Mouse (Mus musculus) MN1 (cell line): Measurements from ENCODE around the gene Tcf19.

Source experiments
- DNase-seq: peaks from one replicate; pipeline ENCODE4 v3.0.0-alpha.2; 2016; ENCODE audit warnings: low spot score

Tcf19 gene

GRCm38 (mm10) chr17:35516652-35517500, at the start of gene Tcf19, which contains the start of gene Cchcr1:
Gene Tcf19 (minus strand): TSS chr17:35516824.
Gene Cchcr1 (plus strand): TSS chr17:35517100.
- peak; percentile 98 for DNase-seq

DNA sequence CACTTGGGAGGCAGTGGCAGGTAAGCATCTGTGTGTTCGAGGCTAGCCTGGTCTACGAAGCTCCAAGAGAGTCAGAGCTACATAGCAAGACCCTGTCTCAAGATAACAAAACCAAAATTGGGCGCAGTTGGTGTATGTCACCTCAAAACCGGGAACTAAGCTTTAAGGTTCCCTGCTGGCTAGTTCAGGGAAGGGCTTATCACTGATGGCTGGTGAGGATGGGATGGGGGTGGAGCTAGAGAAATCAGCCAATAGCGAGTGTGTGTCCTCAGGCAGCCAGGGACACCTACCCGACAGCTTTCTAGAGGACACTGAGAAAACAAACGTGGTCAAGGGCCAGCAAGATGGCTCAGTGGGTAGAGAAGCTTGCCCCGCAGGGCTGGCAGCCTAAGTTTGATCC, 41.6 kb upstream of the Tcf19 start:
- no peak for DNase-seq

- peak; percentile 83 for DNase-seq
Observed at GRCm38 (mm10) chr17:35557351-35557750, 40.7 kb upstream of the Tcf19 start.

GRCm38 (mm10) chr17:35556812-35557211, 40.2 kb upstream of the Tcf19 start:
- DNase-seq = peak; percentile 85

DNA sequence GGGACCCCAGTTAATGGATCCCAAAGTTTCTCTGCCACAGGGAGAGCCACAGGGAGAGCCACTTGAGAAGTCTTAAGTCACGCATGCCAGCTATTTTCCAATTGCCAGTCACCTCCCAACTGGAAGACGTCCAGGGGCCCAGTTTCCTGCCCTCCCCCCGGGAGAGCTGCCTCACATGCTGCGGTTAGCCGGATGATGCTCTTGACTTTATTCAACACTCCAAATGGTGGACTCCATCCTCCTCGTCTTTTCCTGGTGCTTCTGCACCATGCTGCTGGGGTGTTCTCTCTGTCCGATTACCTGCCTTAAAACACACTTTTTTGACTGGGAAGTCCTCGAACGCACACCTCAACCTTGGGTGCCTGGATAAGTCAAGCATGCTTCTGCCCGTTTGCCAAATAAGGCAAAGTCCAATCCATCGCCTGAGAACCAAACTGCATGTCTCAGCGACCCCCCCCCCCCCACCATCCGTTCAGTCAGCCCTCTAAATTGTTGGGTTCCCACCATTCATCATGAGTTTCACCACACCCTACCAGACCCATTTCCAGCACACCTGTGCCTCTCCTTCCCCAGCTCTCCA, 39.7 kb upstream of the Tcf19 start:
- DNase-seq = no peak

- DNase-seq = no peak
Observed at GRCm38 (mm10) chr17:35554761-35555397, 38.3 kb upstream of the Tcf19 start.

- no peak for DNase-seq
Observed at GRCm38 (mm10) chr17:35554321-35554720, 37.7 kb upstream of the Tcf19 start.

DNA sequence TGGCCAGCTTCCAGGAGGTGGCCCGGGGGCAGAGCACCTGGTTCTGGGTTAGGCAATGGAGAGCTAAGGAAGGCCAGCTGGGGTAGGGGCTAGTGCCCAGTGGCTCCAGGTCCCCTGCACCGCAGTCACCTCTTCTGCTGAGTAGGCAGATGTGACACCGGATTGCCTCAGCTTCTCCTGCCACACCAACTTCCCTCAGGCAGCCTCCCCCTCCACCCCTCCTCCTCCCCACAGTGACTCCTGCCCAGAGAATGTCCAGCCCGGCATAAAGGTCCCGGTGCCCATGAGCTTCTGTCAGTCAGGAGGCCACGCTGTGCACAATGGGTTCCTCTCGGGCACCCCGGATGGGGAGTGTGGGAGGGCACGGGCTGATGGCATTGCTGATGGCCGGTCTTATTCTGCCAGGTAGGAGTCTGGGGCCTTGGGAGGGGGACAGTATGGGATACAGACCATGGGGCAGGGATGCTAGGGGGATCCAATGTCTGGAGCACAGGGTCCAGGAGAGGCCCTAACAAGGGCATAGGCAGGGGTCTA, 35.3 kb upstream of the Tcf19 start, which contains the start of gene Cdsn:
Gene Cdsn, plus strand, starts transcription at position 248 of the 534 bp plus-strand sequence.
- DNase-seq = peak; percentile 73

GRCm38 (mm10) chr17:35550871-35551270, 34.2 kb upstream of the Tcf19 start:
- DNase-seq = no peak

- no peak for DNase-seq
Observed at GRCm38 (mm10) chr17:35550143-35550494, 33.5 kb upstream of the Tcf19 start.

GRCm38 (mm10) chr17:35549437-35550142, 33.0 kb upstream of the Tcf19 start:
- DNase-seq = peak; percentile 76

GRCm38 (mm10) chr17:35548636-35549035, 32.0 kb upstream of the Tcf19 start:
- DNase-seq = no peak

- DNase-seq = no peak
Observed at GRCm38 (mm10) chr17:35547465-35547864, 30.8 kb upstream of the Tcf19 start.

DNA sequence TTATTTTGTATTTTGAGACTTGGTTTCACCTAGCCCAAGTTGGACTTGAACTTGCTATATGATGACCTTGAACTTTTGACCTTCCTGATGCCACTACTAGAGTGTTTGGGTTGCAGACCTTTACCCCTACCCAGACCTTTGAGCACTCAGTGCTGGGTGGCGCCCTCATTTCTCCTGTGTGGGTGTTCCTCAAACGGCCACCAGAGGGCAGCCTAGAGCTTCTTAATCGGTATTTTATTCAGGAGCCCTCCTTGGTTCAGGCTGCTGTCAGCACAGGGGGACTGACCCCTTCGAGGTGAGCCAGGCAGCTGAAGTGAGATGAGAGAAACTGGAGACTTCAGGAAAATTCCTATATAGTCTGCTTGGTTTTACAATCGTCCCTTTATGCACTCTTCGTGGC, 28.1 kb upstream of the Tcf19 start:
- DNase-seq = peak; percentile 66

DNA sequence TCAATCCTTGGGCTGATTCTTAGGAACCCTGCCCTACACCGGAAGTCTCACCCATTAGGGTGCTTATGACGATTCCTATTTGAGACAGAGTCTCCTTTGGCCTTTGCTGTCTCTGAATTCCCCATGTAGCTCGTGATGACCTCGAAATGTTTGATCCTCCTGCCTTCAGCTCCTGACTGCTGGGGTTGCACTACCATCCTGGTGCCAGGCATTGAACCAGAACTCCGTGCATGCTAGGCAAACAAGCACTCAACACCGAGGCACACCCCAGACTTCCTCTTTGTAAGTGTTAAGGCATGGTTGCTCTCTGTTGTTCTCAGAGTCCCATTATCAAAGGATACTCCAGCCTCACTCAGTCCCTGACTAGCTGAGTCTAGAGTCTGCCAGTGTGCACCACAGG, 27.4 kb upstream of the Tcf19 start:
- no peak for DNase-seq

- DNase-seq = peak; percentile 57
Observed at GRCm38 (mm10) chr17:35543412-35543861, 26.8 kb upstream of the Tcf19 start.

DNA sequence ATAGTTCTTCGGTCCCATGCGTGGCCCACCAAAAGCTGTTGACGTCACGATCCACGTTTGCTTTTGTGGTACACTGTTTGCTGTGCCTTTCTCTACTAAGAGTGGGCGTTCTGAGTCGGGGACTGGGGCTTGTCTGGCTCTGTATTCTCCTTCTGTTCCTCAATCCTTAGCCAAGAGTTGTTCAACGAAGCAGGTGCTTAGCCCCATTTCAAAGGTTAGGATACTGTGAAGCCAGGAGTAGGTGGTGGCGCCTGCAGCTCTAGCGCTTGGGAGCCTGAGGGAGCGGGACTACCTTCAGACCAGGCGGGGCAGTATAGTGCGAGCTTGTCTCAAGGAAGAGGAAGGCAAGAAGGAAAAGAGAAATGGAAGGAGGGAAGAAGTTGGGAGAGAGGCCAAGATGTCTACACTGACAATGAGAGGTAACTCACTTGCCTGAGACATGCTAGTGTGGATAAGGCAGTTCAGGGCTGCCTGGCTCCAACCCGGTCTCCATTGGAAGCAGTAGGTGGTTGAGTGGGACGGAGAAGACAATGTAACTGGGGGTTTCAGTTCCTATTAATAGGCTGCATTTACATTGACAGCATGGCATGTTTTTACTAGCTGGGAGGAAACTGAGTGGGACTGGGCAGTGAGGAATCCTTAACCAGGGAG, 26.3 kb upstream of the Tcf19 start:
- DNase-seq = peak; percentile 65

GRCm38 (mm10) chr17:35539540-35539939, 22.9 kb upstream of the Tcf19 start:
- no peak for DNase-seq

DNA sequence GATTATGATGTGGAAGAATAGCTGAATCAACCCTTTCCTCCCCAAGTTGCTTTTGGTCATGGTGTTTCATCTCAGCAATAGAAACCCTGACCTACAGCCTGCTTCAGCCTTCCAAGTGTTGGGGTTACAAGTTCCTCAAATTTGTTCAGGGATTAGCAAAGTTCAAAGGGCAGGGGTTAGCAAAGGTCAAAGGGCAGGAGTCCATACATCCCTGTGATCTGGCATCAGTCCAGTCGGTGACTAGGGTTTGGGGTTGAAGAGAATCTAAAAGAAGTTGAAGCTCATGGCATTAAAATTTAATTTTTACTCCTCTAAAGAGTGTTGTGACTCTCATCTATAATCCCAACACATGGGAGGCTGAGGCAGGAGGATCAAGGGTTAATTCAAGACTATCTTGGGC, 21.9 kb upstream of the Tcf19 start:
- DNase-seq = no peak

DNA sequence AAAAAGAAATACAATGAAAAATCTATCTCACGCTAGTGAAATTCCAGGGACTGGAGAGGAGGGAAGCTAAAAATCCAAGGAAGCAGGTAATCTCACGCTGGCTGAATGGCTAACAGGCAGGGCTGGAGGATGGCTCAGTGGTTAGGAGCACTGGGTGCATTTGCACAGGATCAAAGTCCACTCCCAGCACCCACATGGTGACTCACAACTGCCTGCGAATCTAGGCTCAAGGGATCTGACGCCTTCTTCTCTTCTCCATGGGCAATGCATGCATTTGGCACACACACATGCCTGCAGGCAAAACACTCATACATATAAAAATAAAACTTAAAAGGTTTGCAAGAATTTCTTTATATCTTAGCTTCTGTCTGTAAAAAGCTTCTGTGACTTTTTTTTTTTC, 20.8 kb upstream of the Tcf19 start:
- no peak for DNase-seq

DNA sequence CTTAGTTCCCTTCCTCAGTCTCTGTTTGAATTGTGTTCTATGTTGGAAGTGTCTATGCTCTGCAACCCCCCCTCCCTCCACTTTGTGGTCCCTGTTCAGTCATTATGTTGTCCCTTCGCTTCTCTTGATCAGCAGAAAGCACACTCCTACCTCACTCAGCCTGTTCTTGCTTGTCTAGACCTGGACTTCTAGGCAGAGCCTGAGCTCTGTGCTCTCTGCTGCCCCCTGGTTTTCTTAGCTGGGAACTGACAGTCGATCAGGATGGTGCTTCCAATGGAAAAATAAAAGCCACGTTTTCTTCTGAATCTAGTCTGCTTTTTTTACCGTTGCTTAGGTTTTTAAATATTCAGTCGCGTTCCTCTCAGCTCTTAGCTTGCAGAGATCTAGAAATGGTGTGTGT, 17.7 kb upstream of the Tcf19 start:
- peak; percentile 87 for DNase-seq

DNA sequence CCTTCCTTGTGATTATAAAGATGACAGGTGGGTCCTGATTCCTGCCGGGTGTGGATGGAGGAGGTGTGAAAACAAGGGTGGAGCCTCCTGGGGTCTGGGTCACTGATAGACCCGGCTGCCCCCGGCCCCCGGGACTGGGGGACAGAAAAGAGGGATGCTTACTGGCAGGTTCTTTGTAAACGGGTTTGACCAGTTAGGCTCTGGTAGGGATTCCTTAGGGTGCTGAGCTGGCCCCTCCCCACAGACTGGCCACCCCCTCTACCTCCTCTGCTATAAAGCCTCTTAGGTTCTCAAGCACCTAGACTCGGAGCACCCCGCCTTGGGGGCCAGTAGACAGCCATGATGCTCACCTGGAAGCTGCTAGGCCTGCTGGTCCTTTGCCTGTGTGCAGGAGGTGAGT, 16.3 kb upstream of the Tcf19 start, which contains the start of gene Psors1c2:
Gene Psors1c2, plus strand, starts transcription at position 301 of the 400 bp plus-strand sequence.
- no peak for DNase-seq
